Mouse (Mus musculus) adrenal gland (tissue): ENCODE measurements around the gene Capg.

Experiments
- intact Hi-C: fragments of 180-260 bp; cut with DNase I; formaldehyde crosslinking; loops from one replicate; pipeline ENCODE4 v1.15.1; 2025

Gene Capg

DNA sequence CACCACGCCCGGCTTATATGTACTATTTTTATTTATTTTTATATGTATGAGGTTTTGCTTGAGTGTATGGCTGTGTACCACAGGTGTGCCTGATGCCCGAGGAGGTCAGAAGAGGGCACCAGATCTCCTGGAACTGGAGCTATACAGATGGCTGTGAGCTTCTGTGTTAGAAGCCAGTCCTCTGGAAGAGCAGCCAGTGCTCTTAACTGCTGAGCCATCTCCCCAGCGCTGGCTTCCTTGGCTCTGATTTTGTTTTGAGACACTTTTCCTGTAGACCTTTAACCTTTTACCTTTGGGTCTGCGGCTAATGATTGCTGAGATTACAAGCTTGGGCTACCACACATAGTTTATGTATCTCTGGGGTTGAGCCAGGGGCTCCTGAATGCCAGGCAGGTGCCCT is 23.3 kb downstream of the Capg start:
- intact Hi-C loops, result loop anchor here (2.0 kb wide), 1 partner anchor 139 kb away; no protein-coding TSS in a partner anchor

- intact Hi-C loops, result no loop called here
These were observed 24.5 kb downstream of the Capg start for GRCm38 (mm10) chr6:72568736-72569135.

DNA sequence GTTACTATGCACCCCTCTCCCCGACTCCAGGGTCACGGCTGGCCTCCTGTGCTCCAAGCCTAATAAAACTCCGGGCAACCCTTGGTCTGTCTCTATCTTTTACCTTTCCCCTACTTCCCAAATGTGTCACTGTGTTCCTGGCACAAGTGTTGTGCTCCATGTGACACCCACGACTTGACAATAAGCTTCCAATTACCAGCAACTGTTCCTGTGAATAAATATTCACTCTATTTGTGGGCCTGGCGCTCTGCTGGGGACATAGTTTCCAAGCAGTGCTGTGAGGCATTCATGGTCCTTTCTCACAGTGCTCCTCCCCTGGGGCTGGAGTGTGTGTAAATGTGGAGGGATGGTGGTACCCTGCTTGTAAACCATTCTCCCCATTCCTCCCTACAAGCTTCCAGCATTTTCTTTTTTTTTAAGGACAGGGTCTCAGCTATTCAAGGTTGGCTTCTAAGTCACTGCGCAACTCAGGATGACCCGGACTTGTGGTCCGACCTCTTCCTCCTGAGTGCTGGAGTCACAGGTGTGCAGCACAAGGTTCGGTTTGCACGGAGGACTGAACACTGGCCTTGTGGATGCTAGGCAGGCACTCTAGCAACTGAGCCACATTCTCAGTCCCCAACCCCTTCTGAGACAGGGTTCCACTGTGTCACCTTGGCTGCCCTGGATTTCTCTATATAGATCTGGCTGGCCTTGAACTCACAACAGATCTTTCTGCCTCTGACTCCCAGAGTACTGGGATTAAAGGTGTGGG is 26.6 kb downstream of the Capg start:
- intact Hi-C loops, result no loop called here

GRCm38 (mm10) chr6:72571826-72572225 is 27.6 kb downstream of the Capg start:
- intact Hi-C loops, result no loop called here

DNA sequence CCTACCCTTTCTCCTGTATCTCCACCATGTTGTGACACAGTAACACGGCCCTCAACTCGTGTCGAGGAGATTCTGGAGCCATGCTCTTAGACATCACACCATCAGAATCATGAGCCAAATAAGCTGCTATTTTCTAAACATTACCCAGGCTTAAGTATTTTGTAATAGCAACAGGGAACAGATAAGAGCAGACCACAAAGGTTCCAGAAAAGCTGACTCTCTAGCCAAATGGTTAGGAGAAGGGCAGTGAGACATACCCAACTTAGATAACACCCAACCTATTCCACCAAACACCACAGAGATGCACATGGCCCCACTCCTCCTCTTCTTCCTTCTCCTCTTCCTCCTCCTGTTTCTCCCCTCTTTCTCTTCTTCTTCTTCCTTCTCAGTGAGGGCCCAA is 31.9 kb downstream of the Capg start:
- intact Hi-C loops, result no loop called here

DNA sequence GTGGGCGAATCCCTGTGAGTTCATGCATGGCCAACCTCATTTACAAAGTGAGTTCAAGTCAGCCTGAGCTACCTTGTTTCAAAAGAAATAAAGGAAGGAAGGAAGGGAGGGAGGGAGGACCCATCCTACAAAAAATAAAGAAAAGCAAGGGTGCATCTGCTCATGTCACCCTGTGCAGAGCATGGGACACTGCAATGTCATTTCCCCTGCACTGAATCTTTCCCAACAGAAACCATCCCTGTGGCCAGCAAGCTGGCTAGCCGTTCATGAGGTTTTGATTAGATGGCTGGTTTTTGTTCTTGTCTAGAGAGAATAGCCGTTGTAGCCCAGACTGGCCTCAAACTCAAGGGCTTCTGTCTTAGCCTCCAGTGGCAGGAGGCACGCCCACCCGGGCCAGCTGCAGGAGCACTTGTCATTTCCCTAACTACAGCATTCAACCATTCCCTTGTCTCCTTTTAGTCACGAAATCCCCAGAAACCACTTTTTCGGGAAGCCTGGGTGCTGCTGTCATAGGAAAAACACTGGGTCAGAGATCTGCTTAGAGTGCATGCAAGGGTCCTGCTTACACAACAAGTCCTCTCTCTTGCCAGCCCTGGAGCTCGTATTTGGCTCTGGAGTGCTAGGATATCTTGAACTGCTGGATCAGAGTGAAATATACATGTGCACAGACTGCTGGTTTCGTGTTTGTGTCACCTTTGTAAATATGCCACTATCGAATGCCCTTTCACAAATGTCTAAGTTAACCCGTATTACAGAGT is 37.6 kb downstream of the Capg start:
- intact Hi-C loops, result no loop called here

DNA sequence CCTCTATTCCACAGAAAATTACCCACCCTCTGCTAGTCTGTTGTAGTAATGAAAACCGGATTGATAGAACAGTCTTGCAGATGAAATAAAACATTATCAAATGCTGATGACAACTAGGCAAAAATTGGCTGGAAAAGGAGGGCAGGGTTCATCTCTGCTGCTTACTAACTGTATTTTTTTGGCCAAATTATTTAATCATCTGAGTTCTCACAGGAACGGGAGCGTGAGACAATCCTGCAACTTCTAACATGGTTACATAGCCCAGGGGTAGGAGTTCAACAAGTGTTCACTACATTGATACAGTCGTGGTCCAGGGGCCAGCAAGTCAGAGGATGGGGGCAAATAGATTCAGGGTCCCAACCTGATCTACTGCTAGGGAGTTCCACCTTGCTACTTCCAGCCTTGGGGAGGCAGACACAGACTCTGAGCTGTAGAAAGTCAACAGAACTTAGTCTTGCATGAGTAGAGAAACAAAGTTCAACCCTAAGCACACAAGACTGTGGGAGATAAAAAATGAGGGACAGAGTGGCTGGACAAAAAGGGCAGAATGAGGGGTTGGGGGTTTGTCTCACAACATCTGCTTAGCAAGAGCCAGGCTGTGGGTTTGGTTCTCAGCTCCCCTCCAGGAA is 39.1 kb downstream of the Capg start:
- intact Hi-C loops, result no loop called here

DNA sequence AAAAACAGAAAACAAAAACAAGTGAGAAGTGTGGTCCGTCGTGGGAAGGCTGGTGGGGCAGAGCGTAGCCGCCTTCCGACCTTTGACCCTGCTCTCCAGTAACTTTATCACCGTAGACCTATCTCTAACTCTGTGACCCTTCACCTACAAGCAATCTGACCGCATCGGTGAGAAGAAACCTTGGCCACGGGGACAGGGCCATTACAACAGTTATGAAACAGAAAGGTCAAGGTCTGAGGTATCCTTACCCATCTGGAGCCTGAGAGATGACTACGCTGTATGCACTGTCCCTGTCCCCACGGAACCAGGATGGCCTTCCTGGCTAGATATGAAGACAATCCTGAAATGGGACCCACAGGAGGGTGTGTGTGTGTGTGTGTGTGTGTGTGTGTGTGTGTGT is 40.0 kb downstream of the Capg start:
- intact Hi-C loops, result no loop called here

DNA sequence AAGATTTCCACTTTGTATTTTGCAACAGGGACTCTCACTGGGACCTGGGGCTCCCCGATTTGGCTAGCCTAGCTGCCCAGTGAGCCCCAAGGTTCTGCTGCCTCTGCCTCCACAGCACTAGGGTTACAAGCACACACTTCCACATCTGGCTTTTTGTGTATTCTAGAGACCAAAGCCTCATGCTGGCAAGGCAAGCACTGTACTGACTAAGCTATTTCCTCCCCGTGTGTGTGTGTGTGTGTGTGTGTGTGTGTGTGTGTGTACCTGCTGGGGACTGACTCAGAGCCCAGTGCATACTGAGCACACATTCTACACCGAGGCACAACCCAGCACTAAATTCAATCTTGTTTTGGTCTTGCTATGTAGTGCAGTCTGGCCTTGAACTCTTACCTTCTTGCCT is 42.5 kb downstream of the Capg start:
- intact Hi-C loops, result no loop called here

GRCm38 (mm10) chr6:72588307-72588706 is 44.1 kb downstream of the Capg start:
- intact Hi-C loops, result no loop called here

- intact Hi-C loops, result no loop called here
These were observed 45.9 kb downstream of the Capg start for GRCm38 (mm10) chr6:72590111-72590510.

DNA sequence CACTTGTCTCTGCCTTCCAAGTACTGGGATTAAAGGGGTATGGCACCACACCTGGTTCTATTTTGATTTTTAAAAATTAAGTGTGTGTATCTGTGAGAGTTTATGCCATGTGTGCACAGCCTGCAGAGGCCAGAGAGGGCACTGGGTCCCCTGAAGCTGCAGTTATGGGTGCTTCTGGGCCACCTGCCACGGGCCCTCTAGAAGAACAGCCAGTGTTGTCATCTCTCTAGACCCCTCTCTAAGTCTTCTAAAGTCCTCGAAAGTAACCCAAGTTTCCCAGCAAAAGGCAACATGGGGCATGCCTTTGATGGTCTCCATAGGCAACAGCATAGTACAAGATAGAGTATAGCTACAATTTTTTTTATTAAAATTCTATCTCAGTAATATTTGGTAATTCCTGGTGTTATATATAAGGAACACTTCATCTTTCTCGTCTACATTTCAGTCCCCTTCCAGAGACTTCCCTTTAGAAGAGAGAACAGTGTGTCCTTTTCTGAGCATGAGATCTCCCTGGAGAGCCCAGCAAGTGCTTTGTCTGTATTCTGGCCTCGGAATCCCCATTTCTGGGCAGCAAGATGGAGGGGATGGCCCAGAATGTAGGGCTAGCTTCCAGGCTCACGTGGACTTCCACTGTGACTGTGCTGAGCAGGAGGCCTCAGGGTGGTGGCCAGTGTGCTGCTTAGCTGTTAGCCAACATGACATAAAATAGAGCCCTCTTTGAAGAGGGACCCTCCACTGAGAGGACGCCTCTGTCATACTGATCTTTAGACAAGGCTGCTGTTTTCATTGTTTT is 49.0 kb downstream of the Capg start:
- intact Hi-C loops, result no loop called here

DNA sequence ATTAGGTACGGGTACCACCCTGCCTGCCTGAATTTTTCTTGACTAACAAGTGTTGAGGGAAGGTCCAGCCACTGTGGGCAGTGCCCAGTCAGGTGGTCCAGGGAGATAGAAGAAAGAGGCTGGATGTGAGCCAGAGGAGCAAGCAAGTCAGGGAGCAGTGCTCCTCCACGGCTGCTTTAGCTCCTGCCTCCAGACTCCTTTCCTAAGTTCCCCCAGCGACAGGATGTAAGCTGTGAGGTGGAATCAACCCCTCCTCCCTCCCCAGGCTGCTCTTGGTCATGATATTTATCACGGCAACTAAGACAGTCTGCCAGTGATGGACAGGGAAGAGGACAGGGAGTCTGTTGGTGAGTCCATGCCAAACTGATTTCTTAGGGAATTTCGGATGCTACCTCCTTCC is 49.7 kb downstream of the Capg start:
- intact Hi-C loops, result no loop called here

- intact Hi-C loops, result no loop called here
These were observed 53.1 kb downstream of the Capg start for GRCm38 (mm10) chr6:72597083-72597874.

DNA sequence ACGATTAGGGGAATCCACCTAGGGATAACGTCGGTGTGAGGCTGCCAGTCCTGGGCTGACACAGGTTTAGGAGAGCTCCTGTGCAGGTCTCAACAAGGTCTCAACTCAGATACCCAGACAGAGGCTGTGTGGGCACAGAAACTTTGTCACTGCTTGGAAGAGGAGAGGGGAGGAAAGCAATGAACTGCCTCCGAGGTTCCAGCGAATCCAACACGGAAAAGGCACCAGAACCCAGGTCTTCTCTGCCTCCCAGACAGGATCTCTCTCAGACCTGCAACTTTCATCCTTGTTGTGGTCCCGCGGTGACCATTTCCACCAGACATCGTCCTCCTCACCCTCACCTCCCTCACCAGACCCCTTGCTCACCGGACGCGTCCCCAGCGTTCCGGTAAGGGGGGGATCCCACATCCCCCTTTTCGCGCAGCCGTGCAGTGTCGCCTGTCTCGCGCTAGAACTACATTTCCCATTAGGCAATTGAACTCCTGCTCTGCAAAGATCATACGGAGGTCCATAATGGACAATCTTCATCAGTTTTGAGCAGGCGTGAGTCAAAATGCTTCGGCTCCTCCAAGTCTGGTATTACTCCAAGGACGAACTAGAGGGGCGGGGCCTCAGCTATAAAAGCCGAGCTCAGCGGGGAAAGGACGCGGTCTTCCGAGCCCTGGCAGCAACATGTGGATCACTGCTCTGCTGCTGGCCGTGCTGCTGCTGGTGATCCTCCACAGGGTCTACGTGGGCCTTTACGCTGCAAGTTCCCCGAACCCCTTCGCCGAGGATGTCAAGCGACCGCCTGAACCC is 54.0 kb downstream of the Capg start, which contains the start of the genes Elmod3 and Retsat:
Elmod3 (minus strand) TSS at position 458 of the 798 bp plus-strand sequence.
Retsat (plus strand) TSS at position 520 of the 798 bp plus-strand sequence.
- intact Hi-C loops, result no loop called here

DNA sequence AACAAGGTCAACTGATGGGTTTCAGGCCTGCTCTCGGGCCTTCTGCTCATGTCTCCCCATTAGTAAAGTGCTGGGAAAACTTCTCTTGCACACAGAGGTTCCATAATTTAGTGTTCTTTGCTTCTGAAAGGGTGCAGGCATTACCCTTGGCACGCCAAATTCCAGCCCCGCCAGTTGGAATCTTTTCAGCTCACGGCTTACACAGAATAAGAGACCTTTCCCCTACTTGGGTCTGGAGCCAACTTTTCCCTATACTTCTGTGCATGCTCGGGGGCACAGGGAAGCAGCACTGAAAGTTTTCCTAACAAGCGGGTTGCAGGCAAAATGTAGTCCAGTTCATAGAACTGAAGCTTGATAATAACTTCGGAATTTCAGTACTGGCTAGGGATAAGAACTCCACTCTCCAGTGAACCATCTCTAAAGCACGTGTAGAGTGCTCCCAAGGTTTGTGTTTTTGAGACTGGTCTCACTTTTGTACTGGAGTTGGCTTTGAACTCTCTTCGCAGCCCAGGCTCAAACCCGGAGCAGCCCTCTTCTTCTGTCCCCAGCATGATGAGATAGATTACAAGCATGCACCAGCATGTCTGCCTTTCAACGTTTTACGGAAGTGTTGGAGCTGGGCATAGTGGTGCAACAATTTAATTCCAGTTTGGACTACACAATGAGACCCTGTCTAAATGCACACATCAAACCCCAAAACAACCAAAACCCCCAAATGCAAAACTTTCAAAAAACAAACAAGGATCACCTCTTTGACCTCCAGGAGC is 54.8 kb downstream of the Capg start:
- intact Hi-C loops, result no loop called here

DNA sequence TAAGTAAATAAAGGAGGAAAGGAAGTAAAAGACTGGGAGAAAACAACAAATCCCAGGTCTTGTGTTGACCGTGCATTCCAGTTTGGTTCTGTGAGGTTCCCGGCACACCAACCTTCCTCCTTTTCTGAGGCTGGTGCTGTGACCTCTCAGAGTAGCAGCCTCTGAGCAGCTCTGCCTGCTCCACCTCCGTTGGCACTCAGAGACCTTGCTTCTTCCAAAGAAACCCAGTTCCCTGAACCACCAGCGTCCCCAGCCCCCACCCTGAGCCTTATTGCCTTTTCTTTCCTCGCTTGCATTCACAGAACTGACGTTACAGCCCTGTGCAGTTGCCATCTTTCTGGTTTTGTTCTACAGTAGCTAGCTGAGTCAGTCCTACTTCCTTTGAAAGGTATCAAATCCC is 56.0 kb downstream of the Capg start:
- intact Hi-C loops, result no loop called here

GRCm38 (mm10) chr6:72600771-72601170 is 56.6 kb downstream of the Capg start:
- intact Hi-C loops, result no loop called here

DNA sequence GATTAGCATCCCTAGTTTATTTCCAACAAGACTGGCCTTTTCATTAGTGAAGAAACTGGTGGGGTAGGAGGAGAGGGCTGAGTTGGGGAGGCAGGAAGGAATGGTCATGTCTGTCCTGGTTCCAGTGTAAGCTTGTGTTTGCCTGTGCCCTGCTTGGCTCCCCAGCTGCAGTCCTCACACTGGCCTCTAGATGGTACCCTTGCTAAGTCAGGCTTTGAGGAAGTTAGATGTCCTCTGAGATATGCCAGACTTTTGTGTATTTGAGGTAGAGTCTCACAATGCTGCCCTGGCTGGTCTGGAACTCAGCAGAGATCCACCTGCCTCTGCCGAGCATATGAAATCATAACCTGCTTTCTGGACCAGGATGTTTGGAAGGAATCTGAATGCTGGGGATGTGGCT is 57.5 kb downstream of the Capg start:
- intact Hi-C loops, result no loop called here
